Mouse (Mus musculus) R1 (cell line): ENCODE measurements around the gene Fhdc1.

ENCODE experiments used
- DNase-seq: peaks from one replicate; pipeline ENCODE4 v3.0.0-alpha.2; 2018; ENCODE audit warnings: low read depth, low spot score

The Fhdc1 gene

DNA sequence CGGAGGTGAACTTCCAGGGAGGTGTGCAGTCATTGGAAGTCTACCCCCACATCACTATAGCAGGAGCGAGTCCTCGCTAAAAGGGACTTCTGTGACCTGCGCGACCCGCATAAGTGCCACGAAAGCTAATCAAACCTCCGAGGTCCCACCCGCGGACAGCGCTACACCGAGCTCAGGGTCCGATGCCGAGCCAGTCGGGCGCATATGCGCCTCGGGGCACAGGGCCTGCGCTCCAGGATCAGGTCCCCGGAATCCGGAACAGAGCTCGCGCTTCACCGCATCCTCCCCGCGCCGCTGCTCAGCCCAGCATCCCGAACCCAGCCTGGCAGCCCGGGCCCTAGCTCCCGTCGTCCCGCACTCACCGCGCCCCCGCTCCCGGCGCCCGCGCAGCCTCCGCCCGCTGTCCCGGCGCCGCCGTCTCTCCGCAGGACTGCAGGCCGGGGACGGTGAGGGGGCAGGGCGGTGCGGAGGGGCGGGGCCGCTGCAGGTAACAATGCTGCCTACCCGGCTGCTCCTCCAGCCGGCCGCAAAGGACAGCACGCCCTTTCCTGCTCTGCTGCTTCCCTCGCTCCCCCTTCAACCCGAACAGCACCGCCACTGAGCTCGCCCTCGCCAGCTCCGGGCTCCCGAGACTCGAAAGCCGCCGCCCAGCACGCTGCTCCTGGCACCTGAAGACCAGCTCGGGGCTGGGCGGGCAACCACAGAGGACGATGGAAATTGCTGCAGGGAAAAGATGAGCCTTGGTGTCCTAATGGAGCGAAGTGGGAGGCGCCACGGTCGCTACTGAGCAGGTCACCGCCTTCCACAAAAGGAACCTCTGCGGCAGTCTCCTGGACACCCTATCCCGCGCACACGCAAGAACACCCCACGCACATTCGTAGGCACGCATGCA is at the start of gene Fhdc1:
Gene Fhdc1, minus strand, starts transcription at position 424 of the 892 bp plus-strand sequence.
- peak; percentile 82 for DNase-seq

DNA sequence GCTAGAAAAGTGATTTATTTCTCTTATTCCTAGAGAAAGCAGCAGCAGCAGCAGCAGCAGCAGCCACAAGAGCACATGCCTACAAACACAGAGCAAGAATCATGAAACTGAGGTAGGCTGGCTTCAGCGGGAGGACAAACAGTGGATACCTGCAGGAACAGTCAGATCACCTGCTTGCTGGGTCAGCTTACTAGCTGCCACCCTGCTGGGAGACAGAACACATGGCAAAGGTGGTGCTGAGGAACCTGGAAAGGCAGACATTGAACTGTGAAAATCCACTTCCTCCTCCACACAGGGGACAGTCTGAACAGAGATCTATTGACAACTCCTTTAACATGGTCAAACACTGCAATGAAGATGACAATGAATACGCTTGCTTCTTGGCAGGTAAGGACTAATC is 48.8 kb upstream of the Fhdc1 start:
- no peak for DNase-seq

DNA sequence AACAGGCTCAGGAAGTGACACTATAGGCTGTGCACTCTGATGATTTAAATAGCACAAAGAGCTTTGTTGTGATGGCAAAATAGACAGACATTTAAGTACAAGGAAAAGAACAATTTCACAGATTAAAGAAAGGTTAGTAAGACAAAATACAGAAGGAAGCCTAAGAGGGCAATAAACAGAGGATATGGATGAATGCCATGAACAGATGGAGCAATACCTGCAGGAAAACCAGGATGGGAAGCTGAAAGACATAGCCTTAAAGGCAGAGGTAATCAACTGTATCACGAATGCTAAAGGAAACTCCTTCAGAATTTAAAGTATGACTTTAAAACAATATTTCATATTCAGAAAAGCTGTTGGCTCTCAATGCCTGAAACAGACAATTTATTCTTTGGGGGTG is 44.7 kb upstream of the Fhdc1 start:
- no peak for DNase-seq

DNA sequence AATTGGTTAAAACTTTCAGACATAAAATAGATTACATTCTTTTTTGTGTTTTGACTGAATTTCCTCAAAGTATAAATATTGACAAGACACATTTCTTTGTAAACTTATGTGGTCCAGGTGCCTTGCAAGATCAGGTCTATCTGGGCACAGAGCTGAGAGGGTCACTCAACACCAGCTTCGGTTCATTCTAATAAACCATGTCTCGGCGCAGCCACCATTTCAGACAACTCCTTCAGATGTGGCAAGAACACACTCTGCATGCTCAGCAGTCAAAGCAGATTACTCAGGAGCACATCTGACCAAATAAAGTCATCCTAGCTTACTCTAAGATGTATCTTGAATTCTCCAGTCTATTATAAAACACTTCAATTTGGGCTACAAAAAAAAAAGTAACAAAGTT is 35.9 kb upstream of the Fhdc1 start:
- DNase-seq, result no peak

DNA sequence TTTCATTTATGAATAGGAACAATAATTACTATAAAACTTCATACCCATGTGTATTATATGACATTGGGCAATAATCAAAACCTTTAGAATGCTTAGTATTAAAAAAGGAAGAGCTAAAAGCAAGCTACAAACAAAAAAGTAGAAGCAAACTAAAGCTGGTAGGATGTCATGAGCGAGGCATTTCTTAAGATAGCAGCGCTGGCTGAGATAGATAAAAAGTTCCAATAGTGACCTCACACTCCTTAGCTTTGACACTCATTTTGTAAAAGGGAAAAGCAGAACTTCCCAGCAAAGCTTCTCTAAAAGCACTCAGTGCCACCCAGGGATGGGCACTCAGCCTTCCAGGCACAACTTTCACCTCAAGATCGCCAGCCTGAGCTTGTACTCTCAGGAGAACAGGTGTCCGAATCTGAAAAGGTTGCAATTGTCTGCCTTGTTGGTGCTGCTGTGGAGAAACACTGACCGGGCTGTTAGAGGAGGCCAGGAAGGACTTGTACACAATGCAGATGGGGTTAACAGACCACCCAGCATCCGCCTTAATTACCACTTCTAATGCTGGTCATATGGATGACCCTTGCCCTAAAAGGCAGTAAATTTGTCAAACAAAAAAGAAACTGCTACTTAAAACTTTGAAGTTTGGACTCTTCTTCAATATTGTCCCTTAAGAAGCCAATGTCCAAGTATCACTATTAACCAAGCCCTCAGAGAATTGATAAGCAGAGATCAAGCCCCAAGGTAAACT is 32.7 kb upstream of the Fhdc1 start:
- DNase-seq, result no peak

DNA sequence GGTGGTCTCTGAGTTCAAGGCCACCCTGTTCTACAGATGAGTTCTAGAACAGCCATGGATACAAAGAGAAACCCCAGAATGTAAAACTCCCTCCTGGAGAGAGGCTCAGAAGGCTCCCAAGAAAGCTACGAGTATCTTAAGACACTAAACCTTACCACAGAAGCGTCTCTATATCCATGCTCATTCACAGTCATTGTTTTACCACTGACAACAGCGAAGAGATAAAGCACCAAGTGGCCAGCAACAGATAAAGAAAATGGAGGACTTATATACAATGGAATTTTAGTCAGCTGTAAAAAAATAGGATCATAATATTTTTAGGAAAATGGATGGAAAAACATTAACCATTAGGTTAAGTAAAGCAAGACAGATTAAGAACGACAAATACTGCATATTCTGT is 25.0 kb upstream of the Fhdc1 start:
- DNase-seq, result no peak

DNA sequence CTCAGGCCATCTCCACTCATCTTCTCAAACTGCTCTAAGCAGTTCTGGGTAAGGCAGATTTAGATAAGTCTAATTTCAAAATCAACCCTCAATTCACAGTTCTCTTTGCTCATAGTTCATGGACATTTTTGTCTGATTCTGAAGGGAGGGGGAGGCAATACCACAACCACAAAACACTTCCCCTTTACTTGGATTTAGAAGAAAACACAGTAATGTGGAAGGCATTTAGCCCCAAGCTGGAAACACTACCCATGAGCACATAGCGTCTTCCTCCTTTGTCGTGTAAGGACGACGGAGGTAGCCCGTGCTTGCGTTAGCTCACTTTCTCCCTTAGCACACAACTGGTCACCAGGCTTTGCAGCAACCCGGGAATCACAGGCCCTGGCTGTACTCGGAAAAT is 24.1 kb upstream of the Fhdc1 start:
- no peak for DNase-seq

DNA sequence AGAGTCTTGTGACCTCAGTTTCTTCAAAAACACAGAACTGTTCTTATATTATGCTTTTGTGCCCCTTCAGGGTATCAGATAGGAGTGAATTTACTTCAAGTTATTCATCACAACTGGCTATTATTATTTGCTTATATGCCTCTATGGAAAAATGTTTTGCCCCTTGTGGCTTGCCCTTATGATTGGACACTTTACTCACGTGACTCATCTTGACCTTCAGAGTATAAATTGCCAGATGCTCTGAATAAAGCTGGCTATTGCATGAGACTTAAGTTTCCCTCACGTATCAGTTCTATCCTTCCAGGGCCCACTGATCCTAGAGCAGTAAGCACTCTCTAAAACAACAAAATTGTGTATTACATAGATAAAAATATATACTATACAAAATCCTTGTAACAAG is 21.9 kb upstream of the Fhdc1 start:
- DNase-seq, result no peak

DNA sequence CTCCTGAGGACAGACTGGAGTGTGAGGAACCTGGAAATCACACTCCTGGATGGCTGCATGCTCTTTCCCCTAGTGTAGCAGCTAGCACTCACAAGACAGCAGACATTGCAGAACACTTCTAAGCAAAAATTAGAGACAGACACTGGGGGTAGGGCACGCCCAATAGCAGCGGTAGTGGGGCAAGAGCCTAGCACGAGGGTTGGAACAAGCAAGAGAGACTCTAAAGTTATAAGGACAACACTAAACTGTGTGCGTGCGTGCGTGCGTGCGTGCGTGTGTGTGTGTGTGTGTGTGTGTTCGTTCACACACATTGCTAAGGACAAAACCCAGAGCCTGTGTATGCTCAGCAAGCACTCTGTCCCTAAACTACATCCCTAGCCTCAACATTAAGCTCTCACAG is 20.3 kb upstream of the Fhdc1 start:
- DNase-seq, result no peak

DNA sequence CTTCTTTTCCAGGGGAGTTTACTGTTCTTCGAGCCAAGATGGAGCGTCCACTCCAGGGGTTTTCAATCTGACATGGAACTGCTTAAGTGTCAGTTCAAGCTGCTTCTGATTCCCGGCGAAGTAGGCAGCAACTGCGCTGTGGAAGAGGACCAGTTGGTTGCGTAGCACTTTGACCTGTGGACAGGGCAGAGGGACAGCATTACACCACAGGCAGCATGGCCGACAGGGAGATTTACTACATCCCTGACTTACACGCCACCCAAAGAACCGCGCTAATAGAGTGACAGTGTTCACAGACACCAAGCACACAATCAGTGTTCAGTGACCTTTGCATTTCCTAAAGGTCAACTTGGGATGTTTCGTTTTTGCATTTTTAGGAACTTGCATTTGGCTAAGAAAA is 17.5 kb upstream of the Fhdc1 start:
- no peak for DNase-seq

DNA sequence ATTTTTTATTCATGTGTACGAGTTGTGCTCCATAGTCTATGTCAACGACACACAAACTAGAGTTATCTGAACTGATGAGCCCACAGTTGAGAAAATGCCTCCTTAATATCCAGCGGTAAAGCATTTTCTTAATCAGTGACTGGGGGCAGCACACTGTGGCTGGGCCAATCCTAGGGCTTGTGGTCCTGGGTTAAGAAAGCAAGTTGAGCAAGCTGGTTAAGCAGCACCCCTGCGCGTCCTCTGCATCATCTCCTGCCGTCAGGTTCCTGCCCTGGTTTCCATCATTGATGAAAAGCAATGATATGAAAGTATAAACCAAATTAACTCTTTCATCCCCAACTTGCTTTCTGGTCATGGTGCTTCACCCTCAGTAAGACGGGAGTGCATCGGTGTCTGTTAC is 12.4 kb upstream of the Fhdc1 start:
- DNase-seq, result no peak

DNA sequence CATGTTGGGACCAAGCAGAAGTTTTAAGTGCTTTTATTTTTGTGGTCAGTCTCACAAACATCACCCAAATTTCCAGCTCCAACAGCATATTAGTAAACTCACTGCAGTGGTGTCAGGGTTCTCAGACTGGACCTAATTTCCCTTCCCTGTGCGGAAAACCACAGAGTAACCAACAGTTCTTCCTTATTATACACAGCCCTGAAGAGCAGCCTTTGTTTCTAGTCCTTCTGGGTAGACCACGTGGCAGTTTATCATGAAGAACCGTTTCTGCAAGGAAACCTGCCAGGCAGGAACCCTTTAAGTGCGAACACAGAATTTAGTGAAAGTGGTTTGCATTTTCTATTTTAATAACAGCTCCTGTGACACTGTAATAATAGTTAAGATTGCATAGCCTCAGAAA is 11.9 kb upstream of the Fhdc1 start:
- no peak for DNase-seq

DNA sequence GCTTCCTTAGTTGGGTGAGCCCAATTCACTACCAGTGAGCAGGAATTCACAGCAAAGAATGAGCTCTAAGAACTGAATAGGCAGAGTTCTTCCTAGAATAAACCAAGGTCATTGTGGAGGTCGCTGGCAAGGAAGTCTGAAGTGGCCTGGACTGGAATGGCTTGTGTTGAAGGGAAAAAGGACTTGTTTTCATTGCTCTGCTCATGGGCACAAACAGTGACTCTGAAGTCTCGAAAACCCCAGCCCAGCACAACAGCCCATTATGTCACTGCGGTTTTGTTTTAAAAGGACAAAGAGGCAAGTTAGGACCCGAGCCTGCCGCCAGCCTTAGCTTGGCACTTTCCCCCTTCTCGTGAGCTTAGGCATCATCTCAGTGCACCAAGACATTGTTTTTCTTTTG is 8.5 kb upstream of the Fhdc1 start:
- no peak for DNase-seq

DNA sequence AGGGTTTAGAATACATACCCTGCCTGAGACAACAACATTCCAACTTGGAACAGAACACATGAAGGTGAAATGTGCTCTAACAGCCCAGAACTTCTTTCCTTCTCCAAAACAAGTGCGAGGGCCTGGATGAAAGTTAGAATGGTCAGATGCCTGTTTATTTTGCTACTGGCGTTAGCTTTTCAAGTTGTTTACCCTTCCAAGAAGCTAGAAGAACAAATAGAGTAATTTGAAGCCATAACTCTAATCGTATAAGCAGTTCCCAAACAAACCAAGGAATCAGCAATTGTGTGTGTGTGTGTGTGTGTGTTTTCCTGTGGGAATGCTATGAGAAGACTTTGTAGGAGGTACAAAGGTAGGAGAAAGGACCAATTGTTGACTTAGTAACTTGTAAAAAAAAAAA is 4.7 kb upstream of the Fhdc1 start:
- no peak for DNase-seq

DNA sequence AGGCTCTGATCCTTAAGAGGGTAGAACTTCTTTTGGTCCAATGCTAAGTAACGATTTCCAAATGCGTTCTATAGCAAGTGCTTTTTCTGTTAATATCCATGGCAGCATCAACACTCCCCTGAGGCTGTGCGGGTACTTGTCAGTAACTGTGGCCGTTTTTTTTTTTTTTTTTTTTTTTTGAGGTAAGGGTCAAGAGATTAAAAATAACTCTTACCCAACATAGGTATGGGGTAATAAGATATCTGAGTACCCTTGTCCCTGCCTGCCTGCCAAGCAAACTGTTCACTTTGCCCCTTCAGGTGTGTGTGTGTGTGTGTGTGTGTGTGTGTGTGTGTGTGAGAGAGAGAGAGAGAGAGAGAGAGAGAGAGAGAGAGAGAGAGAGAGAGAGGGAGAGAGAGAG is 4.1 kb upstream of the Fhdc1 start:
- no peak for DNase-seq

DNA sequence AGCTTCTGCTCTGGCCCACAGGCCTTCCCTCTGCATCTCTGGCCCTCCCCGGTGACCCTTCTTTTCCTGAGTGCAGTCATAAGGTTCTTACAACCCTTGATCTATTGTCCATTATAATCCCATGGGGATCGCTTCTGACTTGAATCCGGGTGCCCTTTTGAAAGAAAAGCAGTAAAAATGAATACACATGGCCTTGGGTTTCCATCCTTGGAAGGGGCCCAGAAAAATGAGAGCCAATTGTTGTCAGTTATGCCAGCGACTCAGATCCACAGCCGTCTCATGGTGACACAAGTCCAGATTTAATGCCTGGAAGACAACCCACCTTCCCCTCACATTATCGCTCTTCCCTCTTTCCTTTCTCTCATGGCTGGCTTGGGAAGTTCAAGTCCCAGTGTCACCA is 1.9 kb upstream of the Fhdc1 start:
- no peak for DNase-seq

DNA sequence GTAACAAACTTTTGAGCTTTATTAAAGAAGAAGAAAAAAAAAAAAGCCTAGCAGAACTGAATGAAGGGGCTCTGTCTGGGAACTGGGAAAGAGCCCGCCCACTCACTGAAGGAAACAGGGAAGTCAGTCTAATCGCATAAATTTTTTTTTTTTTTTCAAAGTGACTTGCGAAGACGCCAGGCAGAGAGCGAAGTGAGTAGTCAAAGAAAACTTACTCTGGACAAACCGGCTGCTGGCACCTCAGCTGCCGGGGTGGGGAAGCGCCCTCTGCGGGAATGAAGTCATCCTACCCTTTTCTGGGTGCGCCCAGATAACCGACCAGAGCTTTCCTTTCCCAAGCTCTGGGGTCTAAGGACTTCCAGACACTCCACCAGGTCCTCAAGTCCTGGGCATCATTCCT is 875 bp upstream of the Fhdc1 start:
- peak; percentile 48 for DNase-seq

DNA sequence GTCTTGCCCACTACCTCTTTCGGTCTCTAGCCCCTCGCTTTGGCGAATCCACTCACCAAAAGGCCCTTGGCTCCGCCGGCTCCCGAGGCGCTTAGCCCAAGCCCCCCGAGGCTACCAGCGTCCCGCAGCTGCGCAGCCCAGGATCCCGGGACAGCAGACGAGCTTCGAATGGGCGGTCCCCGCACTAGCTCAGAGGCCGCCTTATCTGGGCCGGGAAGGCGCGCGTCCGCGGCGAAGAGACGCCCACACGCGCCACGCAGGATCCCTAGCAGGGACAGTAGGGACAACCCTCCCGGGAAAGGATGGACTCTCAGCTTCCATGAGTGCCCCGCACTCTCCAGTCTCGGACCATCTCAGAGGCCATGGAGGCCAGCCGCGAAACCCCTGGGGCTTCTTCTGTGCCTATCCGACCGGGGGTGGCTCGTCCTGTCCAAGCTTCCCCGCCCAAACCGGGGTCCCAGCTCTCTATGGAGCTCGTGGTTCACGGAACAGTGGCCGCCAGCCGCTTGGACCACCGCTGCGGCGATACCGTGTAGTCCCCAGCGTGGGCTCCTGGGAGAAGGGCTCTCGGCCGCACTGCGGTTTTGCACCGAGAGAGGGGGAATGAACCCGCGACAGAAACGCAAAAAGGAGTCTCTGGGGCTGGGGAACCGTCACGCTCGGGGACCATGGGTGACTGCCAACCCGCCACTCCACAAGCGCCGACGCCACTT is 780 bp downstream of the Fhdc1 start:
- DNase-seq, result peak; percentile 36

DNA sequence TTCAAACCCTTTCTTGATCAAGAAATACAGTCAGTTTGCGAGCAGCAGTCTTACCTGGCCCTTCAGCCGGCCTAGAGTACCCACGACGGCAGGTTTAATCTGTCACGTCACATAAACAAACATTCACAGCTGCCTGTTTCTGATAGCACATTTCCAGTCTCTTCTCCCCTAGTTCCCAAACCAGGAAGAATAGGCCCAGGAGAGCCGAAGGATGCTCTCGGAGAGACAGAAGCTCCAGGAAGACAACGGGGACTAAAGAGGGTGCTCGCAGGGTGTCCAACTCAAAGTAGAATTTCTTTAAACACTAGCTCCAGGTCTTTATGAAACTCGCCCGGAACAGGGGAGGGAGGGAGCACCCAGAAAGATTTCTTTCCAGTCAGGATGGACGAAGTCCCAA is 1.3 kb downstream of the Fhdc1 start:
- DNase-seq, result no peak

DNA sequence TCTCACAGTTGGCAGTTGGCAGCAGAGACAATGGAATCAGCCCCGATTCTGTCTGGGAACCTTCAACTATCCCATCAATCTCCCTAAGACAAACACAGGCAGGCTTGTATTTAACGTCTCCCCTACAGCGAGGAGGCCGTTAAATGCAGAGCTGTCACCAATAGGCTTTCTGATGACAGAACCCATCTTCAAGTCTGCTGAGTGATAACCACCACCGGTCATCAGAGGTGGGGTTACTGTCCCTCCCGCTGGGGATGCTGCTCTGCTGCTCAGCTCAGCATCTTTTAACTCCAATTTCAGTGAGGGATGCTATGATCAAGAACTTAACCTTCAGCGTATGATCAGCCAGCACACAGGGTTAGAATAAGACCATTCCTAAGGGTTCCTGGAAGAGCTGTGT is 2.0 kb downstream of the Fhdc1 start:
- no peak for DNase-seq

DNA sequence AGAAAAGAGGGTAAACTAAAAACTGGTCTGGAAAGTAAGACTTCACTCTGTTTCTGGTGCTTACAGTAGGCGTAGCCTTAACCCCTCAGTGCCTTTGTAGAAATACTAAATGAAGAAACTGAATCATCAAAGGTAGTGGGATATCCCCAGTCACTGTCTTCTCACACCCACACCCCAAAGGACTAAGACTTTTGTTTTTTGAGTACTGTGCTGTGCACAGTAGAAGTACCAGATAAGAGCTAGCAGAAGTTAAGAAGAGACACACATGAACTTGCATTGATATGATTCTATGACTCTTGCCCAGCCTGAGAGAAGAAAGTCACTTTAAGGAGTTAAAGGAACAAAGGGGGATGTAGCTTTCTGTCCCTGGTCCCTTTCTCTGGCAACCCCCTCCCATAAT is 2.7 kb downstream of the Fhdc1 start:
- DNase-seq, result no peak

DNA sequence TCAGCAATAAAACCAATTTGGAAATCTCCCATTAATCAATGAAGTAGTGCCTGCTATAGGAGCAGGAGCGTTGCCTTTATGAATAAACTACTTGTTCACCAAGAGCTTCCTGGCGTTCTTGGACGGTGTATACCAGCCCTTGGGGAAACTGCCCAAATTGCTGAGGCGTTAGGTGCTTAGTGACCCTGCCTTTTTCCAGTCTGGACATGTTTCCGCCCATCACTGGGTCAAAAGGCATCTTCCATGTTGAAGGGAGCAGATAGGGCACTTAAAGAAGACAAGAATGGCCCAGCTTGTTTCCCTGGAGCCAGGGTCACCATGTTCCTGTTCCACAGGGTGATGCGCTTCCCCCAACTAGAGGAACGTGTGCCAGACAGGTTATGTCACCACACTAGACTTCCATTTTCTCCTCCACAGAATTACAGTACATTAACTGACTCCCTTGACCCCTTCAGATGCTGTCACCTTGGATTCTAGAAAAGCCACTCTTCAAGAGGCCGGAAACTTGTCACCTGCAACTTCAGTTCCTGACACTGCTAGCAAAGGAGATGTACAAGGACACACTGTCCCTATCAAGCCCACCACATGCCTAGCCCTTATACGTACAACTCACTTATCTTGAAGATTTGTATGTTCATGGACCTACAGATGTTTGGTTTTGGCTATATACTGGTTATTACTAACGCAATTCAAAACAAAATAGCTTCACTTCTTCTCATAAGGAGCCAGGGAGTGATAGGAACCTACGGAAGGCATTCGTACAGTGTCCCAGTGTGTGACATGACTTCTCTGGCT is 5.1 kb downstream of the Fhdc1 start:
- DNase-seq, result no peak
